Mouse (Mus musculus): Measurements from ENCODE around the gene Trip11.

Gene Trip11

GRCm38 (mm10) chr12:101819570-101819969 is 93.5 kb downstream of the Trip11 start:
- no peak for DNase-seq (ENCODE audit: low spot score)

- peak; percentile 34 for DNase-seq (ENCODE audit: low spot score)
Measured at GRCm38 (mm10) chr12:101818608-101819370, 94.3 kb downstream of the Trip11 start, which contains the start of gene Fbln5. Fbln5 (minus strand) TSS chr12:101819055.

- DNase-seq (ENCODE audit: low spot score), result no peak
Measured at GRCm38 (mm10) chr12:101818246-101818607, 94.8 kb downstream of the Trip11 start.

- DNase-seq (ENCODE audit: low spot score), result no peak
Measured at GRCm38 (mm10) chr12:101816810-101817209, 96.3 kb downstream of the Trip11 start.

- DNase-seq (ENCODE audit: low spot score), result no peak
Measured at GRCm38 (mm10) chr12:101815796-101816195, 97.3 kb downstream of the Trip11 start.

- no peak for DNase-seq (ENCODE audit: low spot score)
Measured at GRCm38 (mm10) chr12:101814423-101814822, 98.6 kb downstream of the Trip11 start.

- DNase-seq (ENCODE audit: low spot score), result no peak
Measured at GRCm38 (mm10) chr12:101811181-101811580, 101.9 kb downstream of the Trip11 start.

- no peak for DNase-seq (ENCODE audit: low spot score)
Measured at GRCm38 (mm10) chr12:101810515-101810914, 102.6 kb downstream of the Trip11 start.

GRCm38 (mm10) chr12:101807400-101807799 is 105.7 kb downstream of the Trip11 start:
- DNase-seq (ENCODE audit: low spot score), result no peak

GRCm38 (mm10) chr12:101802445-101802844 is 110.6 kb downstream of the Trip11 start:
- DNase-seq (ENCODE audit: low spot score), result no peak

- DNase-seq (ENCODE audit: low spot score), result no peak
Measured at GRCm38 (mm10) chr12:101801744-101802143, 111.3 kb downstream of the Trip11 start.

- DNase-seq (ENCODE audit: low spot score), result no peak
Measured at GRCm38 (mm10) chr12:101801051-101801450, 112.0 kb downstream of the Trip11 start.

GRCm38 (mm10) chr12:101798189-101798922 is 114.7 kb downstream of the Trip11 start:
- DNase-seq (ENCODE audit: low spot score), result no peak

- DNase-seq (ENCODE audit: low spot score), result no peak
Measured at GRCm38 (mm10) chr12:101794458-101794857, 118.6 kb downstream of the Trip11 start.

- no peak for DNase-seq (ENCODE audit: low spot score)
Measured at GRCm38 (mm10) chr12:101793221-101793621, 119.8 kb downstream of the Trip11 start.

GRCm38 (mm10) chr12:101792684-101793083 is 120.4 kb downstream of the Trip11 start:
- DNase-seq (ENCODE audit: low spot score), result no peak

GRCm38 (mm10) chr12:101789767-101790166 is 123.3 kb downstream of the Trip11 start:
- no peak for DNase-seq (ENCODE audit: low spot score)

GRCm38 (mm10) chr12:101789250-101789649 is 123.8 kb downstream of the Trip11 start:
- DNase-seq (ENCODE audit: low spot score), result no peak

Measured in ovary, postnatal 10 days (tissue).